Mouse (Mus musculus) hindbrain, embryonic 15.5 days (tissue): ENCODE results near the gene Wnt3. TPM values are rescaled to one million over a fixed set of nuclear protein-coding genes. Genes with fewer than 3 reads are reported as not detected.

Experiments
- ATAC-seq: fragments of 200-750 bp; cut with Nextera tagmentation; 2 replicates; pipeline ENCODE4 v1.8.0; 2017; ENCODE audit warnings: low read depth, moderate number of reproducible peaks, moderate TSS enrichment; ENCODE audit not compliant: low FRiP score
- H3K27ac ChIP-seq: fragments of 300-500 bp; sonication (generic); replicated peaks from 2 replicates; pipeline ENCODE4 v1.5.1; 2015; ENCODE audit warnings: mild to moderate bottlenecking, inconsistent platforms
- H3K27me3 ChIP-seq: fragments of 300-500 bp; sonication (generic); 2 replicates; pipeline ENCODE4 v1.6.1; 2015; ENCODE audit warnings: control low read depth, inconsistent platforms
- H3K36me3 ChIP-seq: fragments of 300-500 bp; sonication (generic); 2 replicates; pipeline ENCODE4 v1.6.1; 2015; ENCODE audit warnings: control low read depth, inconsistent platforms
- H3K4me1 ChIP-seq: fragments of 300-500 bp; sonication (generic); replicated peaks from 2 replicates; pipeline ENCODE4 v1.6.1; 2015; ENCODE audit warnings: control low read depth, inconsistent platforms
- H3K4me2 ChIP-seq: fragments of 300-500 bp; sonication (generic); 2 replicates; pipeline ENCODE4 v1.6.1; 2015; ENCODE audit warnings: moderate library complexity, mild to moderate bottlenecking, inconsistent platforms
- H3K4me3 ChIP-seq: fragments of 300-500 bp; sonication (generic); 2 replicates; pipeline ENCODE4 v1.5.1; 2015; ENCODE audit warnings: mild to moderate bottlenecking, inconsistent platforms
- H3K9ac ChIP-seq: fragments of 300-500 bp; sonication (generic); 2 replicates; pipeline ENCODE4 v1.6.1; 2015; ENCODE audit warnings: inconsistent platforms
- H3K9me3 ChIP-seq: fragments of 300-500 bp; sonication (generic); 2 replicates; pipeline ENCODE4 v1.6.1; 2016; ENCODE audit warnings: control low read depth, inconsistent platforms
- WGBS: fragments of 180-500 bp; shearing (Covaris S2); methylation state at CpG from one replicate; pipeline ENCODE4 v1.1.7; 2015; 5-methylcytosine and 5-hydroxymethylcytosine counted together
- polyA plus RNA-seq: library from polyadenylated mRNA; unstranded; fragments of >200 nt; fragmentation: Nextera tagmentation; extraction: Ambion mirVana; gene quantifications from 2 replicates; pipeline ENCODE4 v1.2.1, GENCODE M21; 2015

Gene Wnt3
- polyA plus RNA-seq, 1 experiment from 2014 or later = 11.0 TPM

GRCm38 (mm10) chr11:103856641-103857040 is 82.7 kb downstream of the Wnt3 start:
- Histone ChIP-seq H3K9ac (no peak overlapping the region), H3K4me2 (no peak overlapping the region), H3K27me3 (no peaks in the 10 kb centered on the region), H3K4me1 (peaks cover 16% of the 10 kb centered on the region), H3K27ac (no peak overlapping the region), H3K4me3 (no peak overlapping the region), H3K36me3 (peaks cover 32% of the 10 kb centered on the region), H3K9me3 (no peaks in the 10 kb centered on the region)
- no peak for ATAC-seq
- 95% methylated on average over 7 of the region's 7 CpGs for WGBS

DNA sequence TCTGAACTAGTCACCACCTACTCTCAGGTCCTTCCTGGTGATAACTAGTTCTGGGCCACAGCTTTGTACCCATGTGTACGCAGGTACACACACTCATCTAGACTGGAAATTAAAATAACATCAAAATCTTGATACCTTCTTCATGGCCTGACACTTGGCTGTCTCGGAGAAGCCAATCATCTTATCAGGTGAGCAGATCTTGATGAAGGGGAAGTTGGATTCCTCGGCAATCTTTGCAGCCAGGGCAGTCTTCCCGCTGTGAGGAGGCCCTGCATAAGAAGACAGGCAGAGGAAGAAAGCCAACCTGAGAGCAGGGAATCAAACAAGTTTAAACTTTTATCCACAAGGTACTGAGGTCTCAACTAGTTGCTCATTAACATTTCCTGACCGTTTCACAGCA is 84.8 kb downstream of the Wnt3 start:
- 71% methylated on average over 5 of the region's 5 CpGs for WGBS
- no peak overlapping the region for H3K27ac ChIP-seq
- no peaks in the 10 kb centered on the region for H3K9me3 ChIP-seq
- H3K27me3 ChIP-seq = no peaks in the 10 kb centered on the region
- peaks cover 8% of the 10 kb centered on the region for H3K4me1 ChIP-seq
- no peak overlapping the region for H3K4me3 ChIP-seq
- H3K4me2 ChIP-seq = no peak overlapping the region
- H3K9ac ChIP-seq = no peak overlapping the region
- ATAC-seq = no peak
- peaks cover 38% of the 10 kb centered on the region for H3K36me3 ChIP-seq

- no peak for ATAC-seq
- Histone ChIP-seq H3K27me3 (no peaks in the 10 kb centered on the region), H3K27ac (no peak overlapping the region), H3K36me3 (peaks cover 38% of the 10 kb centered on the region), H3K4me1 (no peaks in the 10 kb centered on the region), H3K9me3 (no peaks in the 10 kb centered on the region), H3K4me2 (no peak overlapping the region), H3K4me3 (no peak overlapping the region), H3K9ac (no peak overlapping the region)
- 86% methylated on average over 4 of the region's 4 CpGs for WGBS
These were observed 86.1 kb downstream of the Wnt3 start for GRCm38 (mm10) chr11:103859933-103860610.

DNA sequence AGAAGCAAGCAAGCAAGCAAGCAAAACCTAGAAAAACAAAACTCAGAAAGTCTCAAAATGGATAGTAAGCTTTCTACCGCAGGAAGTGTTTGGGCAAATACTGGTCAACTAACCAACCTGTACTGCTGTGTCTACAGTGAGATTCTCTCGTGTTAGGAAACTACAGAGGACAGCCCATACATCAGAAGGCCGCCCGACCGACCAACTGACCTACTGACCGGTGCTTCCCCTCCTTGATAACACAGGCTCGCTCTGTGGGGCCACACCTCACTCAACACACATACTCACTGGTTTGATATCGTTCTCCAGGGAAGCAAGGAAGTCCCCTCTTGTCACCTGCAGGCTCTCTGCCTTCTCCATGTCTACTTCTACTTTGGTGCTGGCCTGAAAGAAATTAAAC is 89.0 kb downstream of the Wnt3 start:
- peaks cover 33% of the 10 kb centered on the region for H3K36me3 ChIP-seq
- ATAC-seq = no peak
- no peaks in the 10 kb centered on the region for H3K4me1 ChIP-seq
- no peaks in the 10 kb centered on the region for H3K9me3 ChIP-seq
- H3K4me2 ChIP-seq = no peak overlapping the region
- H3K4me3 ChIP-seq = no peak overlapping the region
- WGBS = 91% methylated on average over 8 of the region's 8 CpGs
- H3K9ac ChIP-seq = no peak overlapping the region
- H3K27ac ChIP-seq = no peak overlapping the region
- H3K27me3 ChIP-seq = no peaks in the 10 kb centered on the region

GRCm38 (mm10) chr11:103864486-103864885 is 90.5 kb downstream of the Wnt3 start:
- Histone ChIP-seq H3K36me3 (peaks cover 26% of the 10 kb centered on the region), H3K27me3 (no peaks in the 10 kb centered on the region), H3K4me1 (no peaks in the 10 kb centered on the region), H3K9ac (no peak overlapping the region), H3K4me2 (no peak overlapping the region), H3K27ac (no peak overlapping the region), H3K4me3 (no peak overlapping the region), H3K9me3 (no peaks in the 10 kb centered on the region)
- 88% methylated on average over 4 of the region's 4 CpGs for WGBS
- ATAC-seq = no peak

DNA sequence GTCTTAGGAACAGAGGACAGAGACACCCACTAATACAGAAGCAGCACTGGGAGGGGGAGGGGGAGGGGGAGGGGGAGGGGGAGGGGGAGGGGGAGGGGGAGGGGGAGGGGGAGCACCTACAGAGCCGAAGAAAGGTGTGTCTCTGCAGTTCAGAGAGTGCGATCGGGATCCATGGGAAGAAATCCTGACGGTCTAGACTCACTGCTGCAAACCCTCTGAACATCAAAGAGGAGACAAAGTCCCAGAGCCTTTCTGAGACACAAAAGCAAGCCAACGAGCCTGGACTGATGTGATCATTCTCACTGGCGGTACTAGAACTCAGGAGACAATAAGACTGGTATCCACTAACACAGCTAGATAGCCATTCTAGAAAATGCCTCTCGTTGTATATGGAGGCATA is 91.4 kb downstream of the Wnt3 start:
- Histone ChIP-seq H3K27me3 (no peaks in the 10 kb centered on the region), H3K9me3 (no peaks in the 10 kb centered on the region), H3K27ac (no peak overlapping the region), H3K4me2 (no peak overlapping the region), H3K4me3 (no peak overlapping the region), H3K4me1 (no peaks in the 10 kb centered on the region), H3K9ac (no peak overlapping the region), H3K36me3 (peaks cover 27% of the 10 kb centered on the region)
- WGBS = 73% methylated on average over 7 of the region's 7 CpGs
- no peak for ATAC-seq

Other genes with a start within 250 kb of the Wnt3 start
- gene Gm884, start 153.0 kb upstream of the Wnt3 start, polyA plus RNA-seq = not detected in 2 replicates
- gene Lyzl6, start 135.3 kb upstream of the Wnt3 start, polyA plus RNA-seq = not detected in 2 replicates
- 1.8 and 2.2 TPM in 2 replicates for gene Rprml, start 124.6 kb upstream of the Wnt3 start, polyA plus RNA-seq
- 87.3 and 87.8 TPM in 2 replicates for gene Gosr2, start 76.3 kb upstream of the Wnt3 start, polyA plus RNA-seq
- 0.32 and 0.37 TPM in 2 replicates for gene Wnt9b, start 24.3 kb upstream of the Wnt3 start, polyA plus RNA-seq
- 197 and 203 TPM in 2 replicates for gene Nsf, start 179.9 kb downstream of the Wnt3 start, polyA plus RNA-seq
- 187 and 188 TPM in 2 replicates for gene Arf2, start 192.6 kb downstream of the Wnt3 start, polyA plus RNA-seq